ENCODE assay signal across 8 mouse cellular contexts in the genomic region with DNA sequence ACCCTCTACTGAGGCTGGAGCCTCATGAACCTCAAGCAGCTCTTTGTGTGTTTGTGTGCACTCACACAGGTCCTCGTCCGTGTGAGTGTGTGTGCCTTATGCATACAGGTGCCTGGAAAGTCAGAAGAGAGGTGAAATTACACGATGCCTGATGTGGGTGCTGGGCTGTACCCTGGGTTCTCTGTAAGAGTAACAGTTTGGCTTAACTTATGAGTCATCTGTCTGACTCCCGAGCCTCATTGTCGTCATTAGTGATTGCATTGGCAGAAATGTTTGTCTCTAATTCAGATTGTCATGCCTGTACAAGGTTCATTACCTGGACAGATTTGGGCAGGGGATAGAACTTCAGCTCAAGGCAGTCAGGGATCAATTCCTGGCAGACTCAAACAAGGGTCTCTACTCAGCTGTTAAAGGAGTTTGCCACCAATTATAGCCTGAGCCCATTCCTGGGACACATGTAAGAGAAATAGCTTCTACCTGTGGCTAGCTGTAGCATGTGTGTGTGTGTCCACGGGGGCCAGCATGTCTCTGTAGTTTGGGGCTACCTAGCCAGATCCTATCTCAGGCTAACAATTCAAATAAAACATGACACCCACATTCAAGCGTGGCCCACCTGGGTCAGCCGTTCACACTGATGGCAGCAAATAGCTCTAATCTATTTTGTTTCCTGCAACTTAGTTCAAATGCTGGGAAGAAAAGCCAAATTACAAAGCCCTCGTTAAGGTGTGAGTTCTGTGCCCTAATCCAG. TPM values are rescaled to one million over a fixed set of nuclear protein-coding genes. Genes with fewer than 3 reads are reported as not detected.
DNase-seq lines count a peak whose midpoint lies in the region; ATAC-seq and TF ChIP-seq lines count a peak whose summit lies in the region.

No protein-coding gene starts in this region.

- no peak for DNase-seq in heart, embryonic 10.5 days (ENCODE audit: low spot score)
- DNase-seq in heart, postnatal 36 days = no peak
- DNase-seq in G1E (ENCODE audit: low spot score) = no peak
- DNase-seq in limb, embryonic 11.5 days (ENCODE audit: low spot score) = no peak
- DNase-seq in naive thymus-derived CD4-positive, alpha-beta T cell, adult 2 months (ENCODE audit: low read depth) = peak; percentile 82
- no peak for DNase-seq in frontal cortex, postnatal 14 days (ENCODE audit: low spot score in 2 of 2)

- no peak for TF ChIP-seq CTCF in G1E (IDR thresholded peaks at IDR 0.05; ENCODE audit: low read depth, low read length)

- peaks cover 9% of the 10 kb centered on the region; the same call in 1 of the 2 replicates for H3K36me3 ChIP-seq in heart, embryonic 10.5 days
- peaks cover 39% of the 10 kb centered on the region for H3K36me3 ChIP-seq in G1E (replicated peaks)
- peaks cover 7% of the 10 kb centered on the region for H3K36me3 ChIP-seq in forebrain, embryonic 12.5 days (replicated peaks)
- peaks cover 13% of the 10 kb centered on the region for H3K36me3 ChIP-seq in limb, embryonic 11.5 days (ENCODE audit: control insufficient read depth, insufficient read depth, low read length)

- peaks cover 71% of the 10 kb centered on the region for H3K4me1 ChIP-seq in heart, embryonic 10.5 days
- peaks cover 74% of the 10 kb centered on the region for H3K4me1 ChIP-seq in G1E (ENCODE audit: insufficient read depth, low read depth, low read length)
- H3K4me1 ChIP-seq in forebrain, embryonic 12.5 days = peaks cover 65% of the 10 kb centered on the region
- peaks cover 32% of the 10 kb centered on the region for H3K4me1 ChIP-seq in limb, embryonic 11.5 days (ENCODE audit: control insufficient read depth, insufficient read depth, low read length)

- no peak for ATAC-seq in G1E (ENCODE audit: extremely low read depth, insufficient number of reproducible peaks, low FRiP score, poor library complexity, severe bottlenecking)
- no peak for ATAC-seq in forebrain, embryonic 12.5 days (ENCODE audit: low FRiP score)
- 0 out of 2 replicates have a peak, but pooled peaks have one; percentile 2 for ATAC-seq in limb, embryonic 11.5 days (ENCODE audit: insufficient number of reproducible peaks, low FRiP score, low TSS enrichment, low read depth)
- no peak for ATAC-seq in megakaryocyte-erythroid progenitor cell, adult 5-6 weeks (replicated peaks; ENCODE audit: low FRiP score, low TSS enrichment, poor library complexity, severe bottlenecking)

- peak overlapping the region; percentile 99 for H3K9ac ChIP-seq in forebrain, embryonic 12.5 days
- H3K9ac ChIP-seq in limb, embryonic 11.5 days (ENCODE audit: low read length) = peak overlapping the region; percentile 74

- H3K27me3 ChIP-seq in heart, embryonic 10.5 days (ENCODE audit: insufficient read depth, poor library complexity, severe bottlenecking) = no peaks in the 10 kb centered on the region
- H3K27me3 ChIP-seq in G1E (ENCODE audit: insufficient read depth, low read length) = no peaks in the 10 kb centered on the region
- H3K27me3 ChIP-seq in forebrain, embryonic 12.5 days = no peaks in the 10 kb centered on the region
- no peaks in the 10 kb centered on the region for H3K27me3 ChIP-seq in limb, embryonic 11.5 days (ENCODE audit: control insufficient read depth, insufficient read depth, low read length)

- H3K9me3 ChIP-seq in heart, embryonic 10.5 days = no peaks in the 10 kb centered on the region
- H3K9me3 ChIP-seq in G1E (replicated peaks) = no peaks in the 10 kb centered on the region
- no peaks in the 10 kb centered on the region for H3K9me3 ChIP-seq in forebrain, embryonic 12.5 days
- no peaks in the 10 kb centered on the region for H3K9me3 ChIP-seq in limb, embryonic 11.5 days (ENCODE audit: control insufficient read depth, low read length)

- peak overlapping the region; percentile 98 for H3K27ac ChIP-seq in heart, embryonic 10.5 days
- peak overlapping the region; percentile 98 for H3K27ac ChIP-seq in forebrain, embryonic 12.5 days
- H3K27ac ChIP-seq in limb, embryonic 11.5 days (replicated peaks; ENCODE audit: low read depth, low read length) = peak overlapping the region; percentile 90

- WGBS in heart, embryonic 10.5 days = 34% methylated on average over 9 of the region's 9 CpGs
- 43% methylated on average over 9 of the region's 9 CpGs for WGBS in forebrain, embryonic 12.5 days
- WGBS in limb, embryonic 11.5 days = 38% methylated on average over 9 of the region's 9 CpGs

- H3K4me3 ChIP-seq in heart, embryonic 10.5 days = peak overlapping the region; percentile 95
- H3K4me3 ChIP-seq in G1E (ENCODE audit: low read depth, low read length) = peak overlapping the region; percentile 87
- H3K4me3 ChIP-seq in forebrain, embryonic 12.5 days (replicated peaks) = peak overlapping the region; percentile 98
- H3K4me3 ChIP-seq in limb, embryonic 11.5 days (ENCODE audit: low read depth, low read length) = peak overlapping the region; percentile 98

- intact Hi-C loops in heart, postnatal 36 days (cut with DNase I) = no loop called here

- H3K4me2 ChIP-seq in forebrain, embryonic 12.5 days = peak overlapping the region; percentile 73
- peak overlapping the region; percentile 93 for H3K4me2 ChIP-seq in limb, embryonic 11.5 days (ENCODE audit: low read depth, severe bottlenecking)

RNA-seq across cellular contexts. Expression of gene Mknk2, which starts 0.6 kb away (rescaled TPM):
- 90.8 and 92.0 TPM in 2 replicates for polyA plus RNA-seq in heart, embryonic 10.5 days (2016; fragmentation: Nextera tagmentation; extraction: Ambion mirVana)
- 100 to 1,000 TPM; 223 to 233 TPM for total RNA-seq in heart, postnatal 36 days (2021)
- total RNA-seq in G1E (2014; fragmentation: Nextera tagmentation) (127 and 140 TPM in 2 replicates), G1E (2017) (70.4 and 72.2 TPM in 2 replicates)
- polyA plus RNA-seq in G1E (2012) = 455 and 521 TPM in 2 replicates
- 74.4 and 75.4 TPM in 2 replicates for polyA plus RNA-seq in forebrain, embryonic 12.5 days (2016; fragmentation: Nextera tagmentation; extraction: Ambion mirVana)
- polyA plus RNA-seq in limb, embryonic 11.5 days (2014; fragmentation: Nextera tagmentation; extraction: Ambion mirVana) = 95.3 and 98.5 TPM in 2 replicates
- total RNA-seq in megakaryocyte-erythroid progenitor cell, adult 5-6 weeks (2014; fragmentation: Nextera tagmentation) = 149 and 158 TPM in 2 replicates
- 78.4 and 117 TPM in 2 replicates for total RNA-seq in megakaryocyte-erythroid progenitor cell, adult 5-6 weeks (2017)

RNA-seq across cellular contexts. Expression of gene Btbd2, which starts 20.4 kb away (rescaled TPM):
- 59.0 and 69.9 TPM in 2 replicates for polyA plus RNA-seq in heart, embryonic 10.5 days (2016; fragmentation: Nextera tagmentation; extraction: Ambion mirVana)
- 10 to 100 TPM; 45.5 to 46.8 TPM for total RNA-seq in heart, postnatal 36 days (2021)
- total RNA-seq in G1E (2014; fragmentation: Nextera tagmentation) (11.1 and 19.7 TPM in 2 replicates), G1E (2017) (17.9 and 19.2 TPM in 2 replicates)
- 96.3 and 102 TPM in 2 replicates for polyA plus RNA-seq in G1E (2012)
- polyA plus RNA-seq in forebrain, embryonic 12.5 days (2016; fragmentation: Nextera tagmentation; extraction: Ambion mirVana) = 84.3 and 85.1 TPM in 2 replicates
- polyA plus RNA-seq in limb, embryonic 11.5 days (2014; fragmentation: Nextera tagmentation; extraction: Ambion mirVana) = 67.4 and 67.9 TPM in 2 replicates
- total RNA-seq in megakaryocyte-erythroid progenitor cell, adult 5-6 weeks (2014; fragmentation: Nextera tagmentation) = 27.4 and 32.0 TPM in 2 replicates
- total RNA-seq in megakaryocyte-erythroid progenitor cell, adult 5-6 weeks (2017) = 11.8 and 14.8 TPM in 2 replicates

RNA-seq across cellular contexts. Expression of gene Mob3a, which starts 24.5 kb away (rescaled TPM):
- polyA plus RNA-seq in heart, embryonic 10.5 days (2016; fragmentation: Nextera tagmentation; extraction: Ambion mirVana) = 54.8 and 56.8 TPM in 2 replicates
- 1 to 10 TPM; 5.3 to 6.7 TPM for total RNA-seq in heart, postnatal 36 days (2021)
- total RNA-seq in G1E (2014; fragmentation: Nextera tagmentation) (44.4 and 52.8 TPM in 2 replicates), G1E (2017) (53.8 and 61.8 TPM in 2 replicates)
- 45.8 and 54.2 TPM in 2 replicates for polyA plus RNA-seq in G1E (2012)
- 52.4 and 54.1 TPM in 2 replicates for polyA plus RNA-seq in forebrain, embryonic 12.5 days (2016; fragmentation: Nextera tagmentation; extraction: Ambion mirVana)
- 44.0 and 48.6 TPM in 2 replicates for polyA plus RNA-seq in limb, embryonic 11.5 days (2014; fragmentation: Nextera tagmentation; extraction: Ambion mirVana)
- total RNA-seq in megakaryocyte-erythroid progenitor cell, adult 5-6 weeks (2014; fragmentation: Nextera tagmentation) = 22.8 and 29.1 TPM in 2 replicates
- total RNA-seq in megakaryocyte-erythroid progenitor cell, adult 5-6 weeks (2017) = 30.5 and 38.6 TPM in 2 replicates

RNA-seq across cellular contexts. Expression of gene Izumo4, which starts 24.7 kb away (rescaled TPM):
- polyA plus RNA-seq in heart, embryonic 10.5 days (2016; fragmentation: Nextera tagmentation; extraction: Ambion mirVana) = 12.8 and 14.4 TPM in 2 replicates
- 1 to 10 TPM; 2.5 to 2.9 TPM for total RNA-seq in heart, postnatal 36 days (2021)
- total RNA-seq in G1E (2014; fragmentation: Nextera tagmentation) = 2.3 and 7.4 TPM in 2 replicates
- 5.9 and 10.3 TPM in 2 replicates for total RNA-seq in G1E (2017)
- polyA plus RNA-seq in G1E (2012) = 7.5 and 8.2 TPM in 2 replicates
- 20.6 and 21.6 TPM in 2 replicates for polyA plus RNA-seq in forebrain, embryonic 12.5 days (2016; fragmentation: Nextera tagmentation; extraction: Ambion mirVana)
- polyA plus RNA-seq in limb, embryonic 11.5 days (2014; fragmentation: Nextera tagmentation; extraction: Ambion mirVana) = 4.8 and 5.0 TPM in 2 replicates
- 22.8 and 26.4 TPM in 2 replicates for total RNA-seq in megakaryocyte-erythroid progenitor cell, adult 5-6 weeks (2014; fragmentation: Nextera tagmentation)
- 3.0 and 4.5 TPM in 2 replicates for total RNA-seq in megakaryocyte-erythroid progenitor cell, adult 5-6 weeks (2017)

RNA-seq across cellular contexts. Expression of gene Csnk1g2, which starts 54.7 kb away (rescaled TPM):
- polyA plus RNA-seq in heart, embryonic 10.5 days (2016; fragmentation: Nextera tagmentation; extraction: Ambion mirVana) = 110 and 150 TPM in 2 replicates
- total RNA-seq in heart, postnatal 36 days (2021) = 100 to 1,000 TPM; 111 to 119 TPM
- total RNA-seq in G1E (2014; fragmentation: Nextera tagmentation) (91.3 and 110 TPM in 2 replicates), G1E (2017) (189 and 193 TPM in 2 replicates)
- polyA plus RNA-seq in G1E (2012) = 470 and 513 TPM in 2 replicates
- 146 and 161 TPM in 2 replicates for polyA plus RNA-seq in forebrain, embryonic 12.5 days (2016; fragmentation: Nextera tagmentation; extraction: Ambion mirVana)
- polyA plus RNA-seq in limb, embryonic 11.5 days (2014; fragmentation: Nextera tagmentation; extraction: Ambion mirVana) = 126 and 152 TPM in 2 replicates
- total RNA-seq in megakaryocyte-erythroid progenitor cell, adult 5-6 weeks (2014; fragmentation: Nextera tagmentation) = 70.2 and 93.3 TPM in 2 replicates
- total RNA-seq in megakaryocyte-erythroid progenitor cell, adult 5-6 weeks (2017) = 117 and 120 TPM in 2 replicates
